Mouse (Mus musculus) MEL (cell line): ENCODE measurements around the gene Dennd4c. TPM values are rescaled to one million over a fixed set of nuclear protein-coding genes. Genes with fewer than 3 reads are reported as not detected.

Experiments
- polyA plus RNA-seq, 2 experiments: library from polyadenylated mRNA; stranded (reverse) in 1 of 2; unstranded in 1 of 2; fragments of >175 nt in 1 of 2; fragments of >200 nt in 1 of 2; gene quantifications; 2 replicates each; pipeline versions ENCODE4 v1.2.1 to v1.2.4; 2012; ENCODE audit warnings: low replicate concordance in 2 of 2, low read depth in 1 of 2; ENCODE audit not compliant: insufficient read length in 2 of 2, insufficient read depth in 1 of 2, missing spikeins in 1 of 2
- total RNA-seq: library from RNA; depleted of rRNA; stranded (reverse); fragments of 300-350 nt; gene quantifications from 2 replicates; pipeline ENCODE4 v1.2.3, GENCODE M21; 2012; rRNA removed

The Dennd4c gene
- total and polyA plus RNA-seq, 3 experiments: 11.3 to 24.6 (median 15.5) TPM

Other genes with a start within 250 kb of the Dennd4c start
- gene Saxo1, start 190.2 kb upstream of the Dennd4c start, total RNA-seq: not detected in 2 replicates
- gene Saxo1, start 190.2 kb upstream of the Dennd4c start, polyA plus RNA-seq: not detected
- 9.6 and 11.0 TPM in 2 replicates for gene Rraga, start 172.9 kb upstream of the Dennd4c start, total RNA-seq
- gene Rraga, start 172.9 kb upstream of the Dennd4c start, polyA plus RNA-seq: 100 to 1,000 TPM in 1 of 2 experiments, 10 to 100 TPM in 1; 68.7 to 182 TPM
- gene Haus6, start 136.5 kb upstream of the Dennd4c start, total RNA-seq: 31.8 and 41.3 TPM in 2 replicates
- 10 to 100 TPM in 1 of 2 experiments, not detected in 1; 22.1 TPM for gene Haus6, start 136.5 kb upstream of the Dennd4c start, polyA plus RNA-seq
- 45.9 and 75.9 TPM in 2 replicates for gene Plin2, start 78.5 kb upstream of the Dennd4c start, total RNA-seq
- 10 to 100 TPM in 1 of 2 experiments, not detected in 1; 92.2 TPM for gene Plin2, start 78.5 kb upstream of the Dennd4c start, polyA plus RNA-seq
- gene Rps6, start 108.9 kb downstream of the Dennd4c start, total RNA-seq: 3,142 and 3,178 TPM in 2 replicates
- 1,000 to 10,000 TPM in 1 of 2 experiments, not detected in 1; 1,648 TPM for gene Rps6, start 108.9 kb downstream of the Dennd4c start, polyA plus RNA-seq
- 0.35 and 0.36 TPM in 2 replicates for gene Acer2, start 125.8 kb downstream of the Dennd4c start, total RNA-seq
- under 1 TPM in 1 of 2 experiments, not detected in 1; 0.84 TPM for gene Acer2, start 125.8 kb downstream of the Dennd4c start, polyA plus RNA-seq